Mouse (Mus musculus) mesoderm, embryonic 11.5 days (tissue): ENCODE measurements at regions not wholly inside any gene's neighbourhood (a gene's known extent, or its start where the extent isn't known, plus 50 kb on each side); places are given as distances from the start of the nearest gene placed in this dataset.

Experiments used
- DNase-seq: peaks from one replicate; pipeline ENCODE4 v3.0.0-alpha.2; 2012; ENCODE audit warnings: low read depth, low spot score

- DNase-seq = no peak
Measured at GRCm38 (mm10) chr3:157710790-157711381, 144.2 kb downstream of the Ptger3 start.

- DNase-seq = no peak
Measured at GRCm38 (mm10) chr3:157699961-157700360, 133.3 kb downstream of the Ptger3 start.

GRCm38 (mm10) chr3:157698529-157698928 is 131.8 kb downstream of the Ptger3 start:
- no peak for DNase-seq

DNA sequence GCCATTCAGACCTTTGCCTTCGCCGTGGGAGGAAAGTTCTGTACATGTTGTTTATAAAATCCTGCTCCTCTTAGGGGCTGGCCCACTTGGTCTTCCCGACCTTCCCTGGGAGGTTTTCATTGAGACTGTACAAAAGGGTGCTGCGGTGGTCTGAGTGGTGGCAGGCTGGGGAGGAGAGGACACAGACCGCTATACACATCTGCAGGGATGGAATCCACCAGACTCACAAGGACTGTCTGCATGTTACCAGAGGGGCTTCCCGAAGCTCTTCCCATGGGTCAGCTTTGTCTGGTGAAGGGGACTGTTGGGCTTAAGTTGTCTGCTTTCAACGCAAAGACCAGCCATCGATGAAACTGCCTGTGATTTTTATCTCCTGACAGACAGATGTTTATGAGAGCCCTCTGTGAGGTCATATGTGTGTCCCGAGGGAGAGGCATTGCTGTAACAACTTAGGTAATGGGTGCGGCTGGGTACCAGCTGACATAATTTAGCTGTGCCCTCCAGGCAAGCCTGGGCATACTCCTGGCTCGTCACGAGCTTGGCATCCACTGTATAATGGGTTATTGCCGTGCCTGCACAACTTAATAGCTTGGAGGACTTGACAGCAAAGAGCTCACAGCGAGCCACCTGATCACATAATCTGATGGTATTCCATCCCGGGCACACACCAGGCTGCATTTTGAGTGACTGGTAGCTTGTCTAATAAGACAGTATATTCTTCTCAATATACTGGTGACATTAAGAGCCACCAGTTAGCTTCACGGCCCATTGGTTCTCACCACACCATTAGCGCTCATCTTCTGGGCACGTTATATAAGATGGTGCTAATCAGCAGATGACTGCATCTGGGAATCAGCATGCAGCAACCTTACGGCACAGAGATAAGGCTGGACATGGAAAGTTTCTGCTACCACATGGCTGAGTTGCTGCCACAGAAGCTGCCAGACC is 128.7 kb downstream of the Ptger3 start:
- DNase-seq = no peak
